14 mouse cellular contexts compared by ENCODE assay signal in genomic region chr3:60568801-60569568, GRCm38 (mm10).
DNase-seq lines count a peak whose midpoint lies in the region; ATAC-seq and TF ChIP-seq lines count a peak whose summit lies in the region.
"Had no signal": no experiment of that assay in that cellular context is flagged by ENCODE, and none has a peak within 500 bp of the region (broad histone marks: within the 10 kb centered on the region; RNA-seq: fewer than 3 reads in every experiment).

No protein-coding gene starts in this region.

- H3K4me3 ChIP-seq in hindbrain, embryonic 13.5 days = no peak overlapping the region
- H3K4me3 ChIP-seq in hindbrain, embryonic 16.5 days (ENCODE audit: low read length) = no peak overlapping the region
- H3K4me3 ChIP-seq in CH12.LX (replicated peaks in 1 of 3; ENCODE audit: low read depth in 2 of 3, low read length in 2 of 3, poor library complexity in 1 of 3) = peak overlapping the region in 1 of 3 experiments; percentile 16
- H3K4me3 ChIP-seq: forebrain, embryonic 10.5 days; intestine, embryonic 15.5 days; midbrain, embryonic 10.5 days had no signal

- TF ChIP-seq CTCF in CH12.LX (conservative IDR thresholded peaks at IDR 0.05 in 1 of 2, IDR thresholded peaks at IDR 0.05 in 1 of 2; ENCODE audit: low read depth in 2 of 2, low read length in 2 of 2) = no peak

- in situ Hi-C loops in CH12.LX (cut with MboI; ENCODE audit: low pct_ligation_motif_present, low pct_unique_long_range_greater_than_20kb, low sequenced_read_pairs) = no loop called here

- no peak for TF ChIP-seq EP300 in CH12.LX (IDR thresholded peaks at IDR 0.05; ENCODE audit: low read length)

- WGBS in hindbrain, embryonic 13.5 days = 53% methylated on average over 6 of the region's 6 CpGs
- 54% methylated on average over 6 of the region's 6 CpGs for WGBS in hindbrain, embryonic 16.5 days

- dilution Hi-C loops in CH12.LX (cut with MboI; ENCODE audit: extremely low pct_ligation_motif_present, extremely low pct_unique_long_range_greater_than_20kb, low sequenced_read_pairs) = no loop called here

- no peak for TF ChIP-seq POLR2A in CH12.LX (IDR thresholded peaks at IDR 0.05; ENCODE audit: low read depth, low read length)

- no peaks in the 10 kb centered on the region for H3K36me3 ChIP-seq in hindbrain, embryonic 13.5 days
- no peaks in the 10 kb centered on the region for H3K36me3 ChIP-seq in hindbrain, embryonic 16.5 days (ENCODE audit: control insufficient read depth, insufficient read depth, low read length)
- peaks cover 11 to 28% of the 10 kb centered on the region in 2 experiments for H3K36me3 ChIP-seq in CH12.LX (replicated peaks in 1 of 2; ENCODE audit: control insufficient read depth in 1 of 2, insufficient read depth in 1 of 2, low read length in 1 of 2)
- H3K36me3 ChIP-seq: forebrain, embryonic 10.5 days; intestine, embryonic 15.5 days; midbrain, embryonic 10.5 days had no signal

- peaks cover 46% of the 10 kb centered on the region for H3K4me1 ChIP-seq in hindbrain, embryonic 13.5 days (replicated peaks)
- H3K4me1 ChIP-seq in hindbrain, embryonic 16.5 days (ENCODE audit: control insufficient read depth, insufficient read depth, low read depth, low read length) = peaks cover 20% of the 10 kb centered on the region
- H3K4me1 ChIP-seq in CH12.LX (ENCODE audit: control insufficient read depth in 1 of 2, insufficient read depth in 2 of 2) = peaks cover 17 to 86% of the 10 kb centered on the region in 2 experiments

- H3K4me2 ChIP-seq in hindbrain, embryonic 13.5 days = no peak overlapping the region
- H3K4me2 ChIP-seq in hindbrain, embryonic 16.5 days (ENCODE audit: low read length) = no peak overlapping the region
- peak overlapping the region; percentile 34 for H3K4me2 ChIP-seq in CH12.LX (ENCODE audit: insufficient read depth, low read depth, poor library complexity, severe bottlenecking)
- H3K4me2 ChIP-seq: intestine, embryonic 15.5 days had no signal

- DNase-seq in 3134 (ENCODE audit: extremely low read depth, insufficient read length, low spot score) = peak; percentile 16
- no peak for DNase-seq in CH12.LX (ENCODE audit: extremely low read depth)
- peak; percentile 14 for DNase-seq in liver
- DNase-seq in cerebellum, postnatal 4 days (ENCODE audit: low spot score in 2 of 2) = no peak
- DNase-seq in adrenal gland, postnatal 36 days = no peak
- no peak for DNase-seq in urinary bladder, postnatal 4 days (ENCODE audit: low spot score in 2 of 2)
- DNase-seq: cerebellum, adult 11-12 months; embryo, embryonic 11 days; right cerebral cortex, adult 18-20 months had no signal

- H3K27ac ChIP-seq in hindbrain, embryonic 13.5 days = peak overlapping the region; percentile 15; the same call in 1 of the 2 replicates
- no peak overlapping the region for H3K27ac ChIP-seq in hindbrain, embryonic 16.5 days (ENCODE audit: low read depth, low read length)
- peak overlapping the region; percentile 91 for H3K27ac ChIP-seq in CH12.LX (ENCODE audit: insufficient read depth, low read depth)
- H3K27ac ChIP-seq: forebrain, embryonic 10.5 days; intestine, embryonic 15.5 days; midbrain, embryonic 10.5 days had no signal

- ATAC-seq in hindbrain, embryonic 13.5 days (ENCODE audit: low FRiP score) = peak; percentile 49; the same call in 1 of the 2 replicates
- ATAC-seq in hindbrain, embryonic 16.5 days = no peak
- ATAC-seq: intestine, embryonic 15.5 days had no signal

- peaks cover 72% of the 10 kb centered on the region for H3K79me2 ChIP-seq in CH12.LX (replicated peaks; ENCODE audit: control insufficient read depth, extremely low read depth, insufficient read depth, poor library complexity, severe bottlenecking)

- no peak overlapping the region for H3K9ac ChIP-seq in hindbrain, embryonic 13.5 days
- no peak overlapping the region for H3K9ac ChIP-seq in hindbrain, embryonic 16.5 days (ENCODE audit: low read depth, low read length)
- H3K9ac ChIP-seq in CH12.LX (ENCODE audit: insufficient read depth, low read depth) = 0 out of 2 replicates have a peak overlapping the region, but pooled peaks have one; percentile 36
- H3K9ac ChIP-seq: intestine, embryonic 15.5 days had no signal

- H3K27me3 ChIP-seq in hindbrain, embryonic 13.5 days = no peaks in the 10 kb centered on the region
- H3K27me3 ChIP-seq in hindbrain, embryonic 16.5 days (replicated peaks; ENCODE audit: control insufficient read depth, insufficient read depth, low read length) = no peaks in the 10 kb centered on the region
- H3K27me3 ChIP-seq in CH12.LX (replicated peaks) = no peaks in the 10 kb centered on the region
- H3K27me3 ChIP-seq: intestine, embryonic 15.5 days had no signal

- H3K9me3 ChIP-seq in hindbrain, embryonic 13.5 days = no peaks in the 10 kb centered on the region
- H3K9me3 ChIP-seq in hindbrain, embryonic 16.5 days (ENCODE audit: control insufficient read depth, low read length) = no peaks in the 10 kb centered on the region
- no peaks in the 10 kb centered on the region for H3K9me3 ChIP-seq in CH12.LX (replicated peaks; ENCODE audit: low read length)
- H3K9me3 ChIP-seq: forebrain, embryonic 10.5 days; intestine, embryonic 15.5 days; midbrain, embryonic 10.5 days had no signal

- no peak; the same call in 1 of the 2 replicates for TF ChIP-seq RAD21 in CH12.LX (IDR thresholded peaks at IDR 0.05; ENCODE audit: low read depth, low read length)

TF ChIP-seq in CH12.LX, 34 proteins besides CTCF, POLR2A, EP300 and RAD21:
- TF ChIP-seq SIN3A (IDR thresholded peaks at IDR 0.05; ENCODE audit: low read length) (peak; percentile 38; the same call in 1 of the 2 replicates), MAFK (IDR thresholded peaks at IDR 0.05; ENCODE audit: insufficient replicate concordance, low read length) (peak; percentile 71; the same call in 1 of the 2 replicates), MYC (IDR thresholded peaks at IDR 0.05; ENCODE audit: low read depth, low read length) (no peak), POLR2AphosphoS2 (IDR thresholded peaks at IDR 0.05; ENCODE audit: low read depth, low read length) (peak; percentile 6; the same call in 1 of the 2 replicates)

Comparison
In these comparisons a context has a peak if more than half of its experiments do, and no peak if none do; other contexts are left out.
1. DNase-seq: peak in 3134 (single experiment) and liver (single experiment); none in CH12.LX (single experiment), cerebellum, postnatal 4 days (0 of 2), adrenal gland, postnatal 36 days (0 of 2) and urinary bladder, postnatal 4 days (0 of 2).